Mouse (Mus musculus) hindbrain, embryonic 10.5 days (tissue): ENCODE measurements around the gene Tead1. TPM values are rescaled to one million over a fixed set of nuclear protein-coding genes. Genes with fewer than 3 reads are reported as not detected.

ENCODE experiments used
- DNase-seq: peaks from one replicate; pipeline ENCODE4 v3.0.0-alpha.2; 2017; ENCODE audit warnings: low spot score
- H3K27ac ChIP-seq: fragments of 300-500 bp; sonication (generic); 2 replicates; pipeline ENCODE4 v1.5.1; 2016; ENCODE audit warnings: mild to moderate bottlenecking, moderate library complexity
- H3K27me3 ChIP-seq: fragments of 300-500 bp; sonication (generic); 2 replicates; pipeline ENCODE4 v1.6.1; 2016; ENCODE audit warnings: mild to moderate bottlenecking; ENCODE audit not compliant: poor library complexity, insufficient read depth, severe bottlenecking
- H3K36me3 ChIP-seq: fragments of 300-500 bp; sonication (generic); 2 replicates; pipeline ENCODE4 v1.6.1; 2016; ENCODE audit warnings: mild to moderate bottlenecking, moderate library complexity
- H3K4me1 ChIP-seq: fragments of 300-500 bp; sonication (generic); replicated peaks from 2 replicates; pipeline ENCODE4 v1.6.1; 2016; ENCODE audit warnings: mild to moderate bottlenecking
- H3K4me3 ChIP-seq: fragments of 300-500 bp; sonication (generic); 2 replicates; pipeline ENCODE4 v1.5.1; 2016; ENCODE audit warnings: mild to moderate bottlenecking, moderate library complexity
- H3K9me3 ChIP-seq: fragments of 300-500 bp; sonication (generic); 2 replicates; pipeline ENCODE4 v1.6.1; 2016; ENCODE audit warnings: mild to moderate bottlenecking, moderate library complexity
- WGBS: fragments of 180-500 bp; shearing (Covaris S2); methylation state at CpG from one replicate; pipeline ENCODE4 v1.1.7; 2016; 5-methylcytosine and 5-hydroxymethylcytosine counted together
- polyA plus RNA-seq: library from polyadenylated mRNA; unstranded; fragments of >200 nt; fragmentation: Nextera tagmentation; extraction: Ambion mirVana; gene quantifications from 2 replicates; pipeline ENCODE4 v1.2.1, GENCODE M21; 2016

Tead1 gene
- polyA plus RNA-seq, 1 experiment from 2014 or later: 17.8 TPM

DNA sequence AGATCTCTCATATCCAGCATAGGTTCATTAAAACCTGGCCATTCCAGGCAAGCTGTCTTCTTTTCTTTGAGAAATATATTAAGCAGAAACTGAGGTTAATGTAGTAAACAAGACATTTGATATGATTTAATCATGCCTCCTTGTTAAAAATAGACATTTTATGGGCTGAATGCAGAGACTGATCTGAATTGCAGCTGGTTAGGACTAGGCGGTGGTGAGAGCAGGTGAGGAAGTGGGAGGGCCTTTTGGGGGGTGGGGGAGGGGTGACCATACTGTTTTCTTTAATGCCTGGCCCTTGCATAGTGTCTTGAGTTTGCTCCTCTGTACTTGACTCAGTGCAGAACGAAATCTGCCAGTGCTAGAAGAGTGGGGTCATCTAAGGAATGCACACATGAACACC, 111.2 kb downstream of the Tead1 start:
- Histone ChIP-seq H3K27me3 (no peaks in the 10 kb centered on the region), H3K9me3 (no peaks in the 10 kb centered on the region), H3K36me3 (no peaks in the 10 kb centered on the region), H3K4me3 (no peak overlapping the region), H3K27ac (no peak overlapping the region), H3K4me1 (peaks cover 75% of the 10 kb centered on the region)
- 70% methylated on average over 2 of the region's 2 CpGs for WGBS
- DNase-seq: no peak

DNA sequence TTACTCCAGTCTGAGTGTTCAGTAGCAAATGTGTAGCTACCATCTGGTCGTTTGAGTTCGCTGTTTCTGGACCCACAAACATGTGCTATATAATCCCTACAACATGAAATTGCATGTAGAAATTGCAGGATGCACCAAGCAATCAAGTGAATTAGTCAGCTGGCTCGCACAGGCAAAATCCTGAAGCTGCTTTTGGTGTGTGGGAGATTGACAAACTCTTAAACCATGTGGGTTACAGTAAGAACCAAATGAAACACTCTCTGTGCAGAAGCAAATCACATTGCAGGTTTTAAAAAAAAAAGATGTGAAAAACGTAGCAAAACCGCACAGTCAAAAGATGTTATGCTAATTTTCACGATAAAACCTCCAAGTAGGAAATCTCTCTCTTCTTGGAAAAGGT, 113.6 kb downstream of the Tead1 start:
- peaks cover 70% of the 10 kb centered on the region for H3K4me1 ChIP-seq
- WGBS: 91% methylated on average over 6 of the region's 6 CpGs
- no peaks in the 10 kb centered on the region for H3K27me3 ChIP-seq

DNA sequence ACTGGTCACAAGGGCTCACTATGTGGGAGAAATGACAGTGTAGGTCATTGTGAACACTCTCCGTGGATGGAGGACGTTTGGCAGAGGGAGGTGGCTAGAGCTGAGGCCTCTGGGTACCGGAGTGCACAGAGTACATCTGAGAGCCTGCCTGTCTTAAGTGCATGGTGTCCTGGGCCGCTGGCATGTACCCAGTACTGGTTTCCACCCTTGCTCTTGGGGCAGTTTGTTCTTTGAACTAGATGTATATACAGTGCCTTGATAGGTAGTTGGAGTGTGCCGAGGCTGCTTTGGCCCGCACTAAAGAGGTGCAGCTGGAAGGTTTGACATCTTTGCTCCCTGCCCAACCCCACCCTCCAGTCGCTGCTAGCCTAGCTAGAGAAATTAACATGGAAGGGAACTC, 114.8 kb downstream of the Tead1 start:
- Histone ChIP-seq H3K27me3 (no peaks in the 10 kb centered on the region), H3K9me3 (no peaks in the 10 kb centered on the region), H3K4me3 (no peak overlapping the region), H3K27ac (peak overlapping the region; percentile 72), H3K36me3 (no peaks in the 10 kb centered on the region), H3K4me1 (peaks cover 65% of the 10 kb centered on the region)
- 58% methylated on average over 7 of the region's 7 CpGs for WGBS
- DNase-seq: no peak

More for the DNA sequence above, 113.6 kb downstream of the Tead1 start:
- Histone ChIP-seq H3K27ac (no peak overlapping the region), H3K9me3 (no peaks in the 10 kb centered on the region), H3K4me3 (no peak overlapping the region), H3K36me3 (no peaks in the 10 kb centered on the region)
- DNase-seq: no peak

DNA sequence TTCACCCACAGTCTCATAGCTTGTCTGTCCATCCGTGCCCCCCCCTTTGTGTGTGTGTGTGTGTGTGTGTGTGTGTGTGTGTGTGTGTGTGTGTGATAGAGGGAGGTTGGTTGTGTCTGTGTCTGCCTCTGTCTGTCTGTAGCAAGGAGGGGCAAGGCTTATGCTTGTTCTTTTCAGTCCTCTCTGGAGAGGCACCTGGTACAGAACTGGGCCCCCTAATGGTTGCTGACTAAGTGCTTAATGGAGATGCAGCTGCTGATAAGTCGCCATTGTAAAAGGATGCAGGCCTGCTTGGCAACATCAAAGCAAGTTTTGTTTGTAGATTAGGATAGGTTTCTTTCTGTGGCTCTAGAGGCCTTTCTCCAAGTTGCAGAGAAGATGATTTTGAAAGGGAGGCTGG, 115.4 kb downstream of the Tead1 start:
- Histone ChIP-seq H3K27ac (peak overlapping the region; percentile 72), H3K4me1 (peaks cover 65% of the 10 kb centered on the region)
- DNase-seq: no peak

DNA sequence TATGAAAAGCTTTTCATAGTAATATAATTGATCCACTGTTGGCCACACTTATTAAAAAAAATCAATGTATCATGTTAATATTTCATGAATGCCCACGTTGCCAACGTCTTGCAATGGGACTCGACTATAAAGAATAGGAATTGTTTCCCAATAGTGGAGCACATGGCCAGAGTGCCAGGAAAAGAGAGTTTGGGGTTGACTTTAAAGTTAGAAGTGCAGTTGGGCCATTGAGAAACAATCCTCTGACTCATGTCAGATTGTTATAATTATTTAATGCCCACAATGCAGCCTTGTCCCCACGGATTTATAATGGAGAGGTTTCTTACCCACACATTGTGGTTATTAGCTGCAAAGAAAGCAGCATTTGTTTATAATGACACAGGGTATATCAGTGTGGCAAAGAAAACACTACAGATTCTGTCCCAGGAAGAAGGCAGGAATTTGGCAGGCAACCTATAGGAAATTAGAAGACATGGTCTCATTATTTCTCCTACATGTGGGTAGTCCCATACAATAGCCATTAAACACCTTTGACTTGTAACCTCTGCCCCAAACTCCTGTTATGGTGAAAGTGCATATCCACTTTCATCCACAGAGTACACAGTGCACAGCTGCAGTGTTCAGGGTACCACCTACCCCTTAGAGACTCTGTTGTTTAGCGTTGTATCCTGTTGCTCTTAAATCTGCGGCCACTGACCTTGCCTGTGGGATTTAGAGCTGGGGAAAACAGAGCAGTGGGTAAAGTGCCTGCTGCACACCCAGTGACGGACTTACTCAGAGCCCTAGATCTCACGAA, 118.6 kb downstream of the Tead1 start:
- WGBS: 82% methylated on average over 8 of the region's 8 CpGs
- no peaks in the 10 kb centered on the region for H3K27me3 ChIP-seq
- H3K4me3 ChIP-seq: no peak overlapping the region
- H3K27ac ChIP-seq: no peak overlapping the region
- H3K4me1 ChIP-seq: peaks cover 85% of the 10 kb centered on the region
- DNase-seq: no peak
- no peaks in the 10 kb centered on the region for H3K36me3 ChIP-seq
- no peaks in the 10 kb centered on the region for H3K9me3 ChIP-seq

More for the DNA sequence above, 115.4 kb downstream of the Tead1 start:
- no peaks in the 10 kb centered on the region for H3K36me3 ChIP-seq
- 9% methylated on average over 2 of the region's 2 CpGs for WGBS
- no peaks in the 10 kb centered on the region for H3K9me3 ChIP-seq
- no peaks in the 10 kb centered on the region for H3K27me3 ChIP-seq
- no peak overlapping the region for H3K4me3 ChIP-seq

DNA sequence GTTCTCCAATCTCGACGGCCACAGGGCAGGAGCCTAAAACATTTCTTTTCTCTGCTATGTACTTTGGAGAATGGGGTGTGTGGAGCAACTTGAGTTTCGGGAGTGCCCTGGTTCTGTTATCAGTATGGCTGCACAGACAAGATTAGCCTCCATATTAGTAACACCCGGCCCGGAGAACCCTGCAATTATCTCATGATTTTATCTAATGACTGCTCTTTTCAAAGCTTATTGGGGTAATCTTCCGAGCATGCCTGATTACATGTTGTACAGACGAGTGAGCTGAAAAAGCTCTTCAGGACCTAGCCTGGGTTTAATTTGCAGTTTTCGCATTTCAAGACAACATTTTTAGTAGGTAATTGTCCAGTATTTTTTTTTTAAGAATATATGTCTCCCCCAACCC, 122.6 kb downstream of the Tead1 start:
- 78% methylated on average over 8 of the region's 8 CpGs for WGBS
- Histone ChIP-seq H3K4me3 (no peak overlapping the region), H3K36me3 (no peaks in the 10 kb centered on the region), H3K27ac (no peak overlapping the region), H3K9me3 (no peaks in the 10 kb centered on the region), H3K4me1 (peaks cover 77% of the 10 kb centered on the region), H3K27me3 (no peaks in the 10 kb centered on the region)
- no peak for DNase-seq

DNA sequence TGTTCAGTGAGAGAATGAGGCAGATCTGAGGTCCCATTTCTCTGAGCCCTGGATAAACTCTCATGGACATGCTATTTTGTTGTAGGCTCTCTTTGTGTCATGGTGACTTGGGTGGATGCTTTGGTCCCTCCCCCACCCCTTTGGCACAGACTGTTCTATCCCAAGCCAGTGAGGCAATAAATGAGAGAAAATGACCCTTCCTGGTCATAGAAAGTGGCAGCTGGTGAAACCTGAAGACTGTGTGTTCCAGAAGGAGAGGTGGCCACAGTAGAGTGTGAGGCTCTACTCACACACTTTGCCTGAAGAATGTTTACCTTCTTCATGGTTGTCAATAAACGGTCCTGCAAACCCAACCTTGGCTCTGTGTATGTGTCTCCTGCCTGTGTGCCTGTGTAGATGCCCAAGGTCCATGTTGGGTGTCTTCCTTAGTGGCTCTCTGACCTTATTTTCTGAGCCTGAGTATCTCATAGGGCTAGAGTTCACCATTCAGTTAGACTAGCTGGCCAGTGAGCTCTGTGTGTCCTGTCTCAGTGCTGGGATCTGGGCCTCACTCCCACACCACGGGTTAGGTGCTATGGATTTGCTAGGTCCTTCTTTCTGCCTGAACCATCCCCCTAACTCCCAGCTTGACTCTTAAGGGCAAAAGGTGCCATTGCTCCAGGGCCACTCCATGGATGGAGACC, 127.7 kb downstream of the Tead1 start:
- H3K9me3 ChIP-seq: no peaks in the 10 kb centered on the region
- H3K4me3 ChIP-seq: peak overlapping the region; percentile 36
- H3K36me3 ChIP-seq: no peaks in the 10 kb centered on the region
- WGBS: 36% methylated on average over 2 of the region's 2 CpGs
- H3K4me1 ChIP-seq: peaks cover 78% of the 10 kb centered on the region
- DNase-seq: no peak
- H3K27ac ChIP-seq: peak overlapping the region; percentile 86
- H3K27me3 ChIP-seq: no peaks in the 10 kb centered on the region

DNA sequence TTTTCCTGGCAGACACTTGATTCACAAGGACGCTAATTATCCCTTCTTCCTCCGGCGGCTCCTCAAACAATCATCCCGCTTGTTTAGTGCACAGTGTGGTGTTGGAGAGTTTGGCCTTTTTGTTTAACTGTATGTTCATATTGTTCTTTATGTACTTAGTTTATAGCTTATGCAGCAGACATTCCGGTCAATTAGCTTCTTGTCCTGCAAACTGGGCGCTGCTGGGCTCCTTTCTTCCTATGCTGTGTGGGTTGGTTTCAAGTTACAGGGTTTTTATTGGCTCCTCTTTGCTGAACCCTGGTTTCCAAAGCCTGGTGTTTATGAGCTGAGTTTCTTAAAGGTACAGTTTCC, 128.3 kb downstream of the Tead1 start:
- WGBS: 2% methylated on average over 6 of the region's 6 CpGs
- peak; percentile 57 for DNase-seq
- Histone ChIP-seq H3K4me1 (peaks cover 73% of the 10 kb centered on the region), H3K27ac (peak overlapping the region; percentile 86), H3K9me3 (no peaks in the 10 kb centered on the region), H3K27me3 (no peaks in the 10 kb centered on the region), H3K36me3 (no peaks in the 10 kb centered on the region), H3K4me3 (peak overlapping the region; percentile 36)

DNA sequence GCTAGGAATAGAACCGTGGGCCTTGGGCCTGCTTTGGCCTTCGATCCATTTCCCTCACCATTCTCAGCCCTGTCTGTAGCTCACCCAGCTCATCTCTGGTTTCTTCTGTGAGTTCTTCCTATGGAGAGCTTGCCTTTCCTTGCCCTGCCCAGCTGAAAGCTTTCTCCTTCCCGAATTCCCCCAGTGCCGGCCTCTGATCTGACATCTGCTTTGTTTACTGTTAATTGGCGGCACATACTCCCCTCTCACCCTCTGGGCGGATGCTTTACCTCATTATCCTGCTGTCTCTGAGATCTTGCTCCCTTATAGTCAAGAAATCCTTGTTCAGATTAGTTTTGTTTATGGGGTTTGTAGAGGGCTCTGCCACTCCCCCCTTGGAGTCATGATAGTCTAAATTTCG, 131.6 kb downstream of the Tead1 start:
- 0 out of 2 replicates have a peak overlapping the region, but pooled peaks have one; percentile 12 for H3K27ac ChIP-seq
- peaks cover 4% of the 10 kb centered on the region; the same call in 1 of the 2 replicates for H3K36me3 ChIP-seq
- DNase-seq: no peak
- no peak overlapping the region for H3K4me3 ChIP-seq
- no peaks in the 10 kb centered on the region for H3K27me3 ChIP-seq
- H3K9me3 ChIP-seq: no peaks in the 10 kb centered on the region
- WGBS: 38% methylated on average over 7 of the region's 7 CpGs
- peaks cover 58% of the 10 kb centered on the region for H3K4me1 ChIP-seq

DNA sequence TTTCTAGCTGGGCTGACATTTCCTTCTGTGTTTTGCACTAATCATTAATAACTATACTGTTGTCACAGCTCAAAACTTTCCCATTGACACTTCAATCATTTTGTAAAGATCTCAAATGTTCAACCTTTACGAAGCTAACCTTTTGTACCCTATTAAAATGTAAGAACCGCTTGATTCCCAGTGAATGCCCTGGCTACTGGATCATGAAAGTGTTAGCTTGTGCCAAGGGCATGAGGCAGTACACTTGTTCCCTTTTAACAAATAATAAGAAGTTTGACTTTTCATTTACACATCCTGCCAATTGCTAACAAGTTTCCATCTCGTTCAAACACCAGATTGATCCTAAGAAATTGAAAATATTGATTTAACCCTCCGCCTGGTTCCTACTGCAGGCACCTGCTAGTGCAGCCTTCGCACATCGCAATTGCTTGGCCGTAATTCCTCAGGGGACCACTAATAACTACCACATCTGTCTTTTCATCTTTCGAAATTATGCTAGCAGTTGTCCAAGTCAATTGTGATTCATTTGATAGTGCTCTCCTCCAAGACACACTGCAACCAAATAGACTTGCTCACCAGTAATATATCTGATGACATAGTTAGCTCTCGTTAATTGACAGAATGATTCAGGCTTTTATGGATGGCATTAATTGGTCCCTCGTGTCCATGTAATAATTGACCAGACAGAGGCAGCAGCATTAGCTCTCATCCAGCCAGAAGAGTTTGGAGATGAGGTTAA, 133.1 kb downstream of the Tead1 start:
- no peaks in the 10 kb centered on the region for H3K27me3 ChIP-seq
- H3K4me3 ChIP-seq: no peak overlapping the region
- H3K9me3 ChIP-seq: no peaks in the 10 kb centered on the region
- H3K36me3 ChIP-seq: peaks cover 4% of the 10 kb centered on the region; the same call in 1 of the 2 replicates
- no peak for DNase-seq
- H3K27ac ChIP-seq: no peak overlapping the region
- 82% methylated on average over 10 of the region's 10 CpGs for WGBS
- H3K4me1 ChIP-seq: peaks cover 43% of the 10 kb centered on the region

DNA sequence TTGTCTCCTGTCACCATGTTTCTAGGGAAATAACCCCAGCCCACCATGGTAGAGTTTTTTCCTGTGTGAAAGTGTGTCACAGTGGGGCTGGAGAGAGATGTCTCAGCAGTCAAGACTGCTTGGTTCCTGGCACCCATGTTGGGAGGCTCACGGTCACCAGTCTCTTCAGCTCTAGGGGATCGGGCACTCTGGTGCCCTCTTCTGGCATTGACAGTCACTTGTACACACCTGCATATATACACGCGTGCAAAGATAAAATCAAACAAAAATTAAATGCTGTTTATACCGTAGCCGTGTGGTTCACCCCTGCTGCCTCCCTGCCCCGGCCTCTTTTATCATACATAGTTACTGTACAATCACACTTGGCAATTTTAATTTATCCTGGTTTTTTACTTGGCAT, 134.0 kb downstream of the Tead1 start:
- no peak for DNase-seq
- Histone ChIP-seq H3K27ac (no peak overlapping the region), H3K27me3 (no peaks in the 10 kb centered on the region), H3K9me3 (no peaks in the 10 kb centered on the region), H3K4me1 (peaks cover 33% of the 10 kb centered on the region), H3K36me3 (peaks cover 4% of the 10 kb centered on the region; the same call in 1 of the 2 replicates), H3K4me3 (no peak overlapping the region)
- WGBS: 95% methylated on average over 7 of the region's 7 CpGs

DNA sequence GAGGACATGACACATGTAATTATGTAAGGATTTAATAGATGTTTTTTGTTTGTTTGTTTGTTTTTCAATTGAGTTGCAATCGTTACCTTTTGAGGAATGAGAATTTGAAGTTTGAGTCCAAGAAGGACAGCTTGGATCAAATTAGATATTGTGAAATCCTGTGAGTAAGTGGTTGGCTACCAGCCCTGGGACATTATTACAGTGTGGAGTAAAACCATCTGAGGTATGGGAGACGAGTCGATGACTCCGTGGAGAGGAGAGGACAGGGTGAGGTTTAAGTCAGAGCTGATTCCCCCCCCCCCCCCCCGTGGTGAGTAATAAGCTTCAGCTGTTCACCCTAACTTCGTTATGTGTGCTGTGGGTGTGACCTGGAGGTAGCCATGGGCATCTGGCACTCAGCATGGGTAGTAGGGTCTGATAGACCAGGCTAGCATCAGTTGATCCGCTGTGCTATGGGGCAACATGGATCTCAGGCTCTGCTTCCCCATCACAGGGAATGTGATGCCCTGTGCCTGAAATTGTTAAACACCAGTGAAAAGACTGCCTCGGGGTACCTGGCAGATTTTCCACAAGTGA, 134.7 kb downstream of the Tead1 start:
- 88% methylated on average over 8 of the region's 8 CpGs for WGBS
- no peaks in the 10 kb centered on the region for H3K9me3 ChIP-seq
- peaks cover 31% of the 10 kb centered on the region for H3K4me1 ChIP-seq

More for the DNA sequence above, 134.7 kb downstream of the Tead1 start:
- Histone ChIP-seq H3K27me3 (no peaks in the 10 kb centered on the region), H3K27ac (no peak overlapping the region), H3K36me3 (peaks cover 4% of the 10 kb centered on the region; the same call in 1 of the 2 replicates), H3K4me3 (no peak overlapping the region)
- DNase-seq: no peak
